Mouse (Mus musculus): Measurements from ENCODE around the gene Gipc3.

Gene Gipc3

DNA sequence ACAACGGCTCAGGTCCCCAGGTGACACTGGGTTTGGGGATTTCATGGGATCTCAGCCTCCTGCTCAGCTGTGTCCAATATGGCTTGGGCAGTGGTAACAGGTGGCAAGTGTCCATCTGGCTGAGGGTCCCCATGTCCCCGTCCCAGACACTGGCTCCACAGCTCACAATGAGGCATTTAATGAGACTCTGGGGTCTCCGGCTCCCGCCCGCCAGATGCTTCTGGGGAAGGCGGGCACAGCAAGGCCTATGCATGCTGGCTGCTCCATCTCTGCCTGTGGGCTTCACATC lies 24.1 kb upstream of the Gipc3 start:
- no peak for DNase-seq (ENCODE audit: inconsistent ontology term)

DNA sequence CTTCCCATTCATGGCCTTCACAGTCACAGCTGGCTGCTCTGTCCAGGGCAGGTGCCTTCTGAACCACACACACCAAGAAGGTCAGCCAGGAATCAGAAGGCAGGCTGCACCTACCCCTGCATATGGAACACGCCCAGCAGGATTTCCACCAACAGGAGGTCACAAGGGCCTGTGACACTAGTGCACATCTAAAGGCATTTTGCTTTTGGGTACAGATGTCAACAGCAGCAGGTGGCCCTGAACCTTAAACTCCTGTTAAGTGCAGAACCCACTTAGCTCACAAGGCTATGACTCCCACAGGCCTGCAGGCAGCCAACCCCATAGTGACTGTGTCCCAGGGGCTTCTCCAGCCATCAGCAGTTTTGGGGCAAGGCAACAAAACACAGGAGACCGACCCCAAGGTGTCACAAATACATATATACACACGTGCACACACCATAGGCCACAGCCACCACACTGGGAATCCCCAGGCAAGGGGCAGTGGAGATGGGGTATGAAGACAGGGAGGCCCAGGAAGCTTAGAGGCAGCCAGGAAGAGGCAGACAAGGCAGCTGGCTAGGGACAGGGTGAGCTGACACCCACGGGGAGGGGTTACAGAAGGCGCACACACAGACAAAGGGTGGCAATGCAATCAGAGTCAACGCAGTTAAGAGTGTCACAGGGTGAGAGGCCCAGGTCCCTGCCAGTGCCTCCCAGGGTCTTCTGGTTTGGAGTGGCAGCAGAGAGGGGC lies 23.6 kb upstream of the Gipc3 start:
- DNase-seq (ENCODE audit: inconsistent ontology term) = no peak

GRCm38 (mm10) chr10:81365672-81366476 lies 22.8 kb upstream of the Gipc3 start, which contains the start of gene 4930404N11Rik:
4930404N11Rik (minus strand) TSS chr10:81365816.
- no peak for DNase-seq (ENCODE audit: inconsistent ontology term)

- DNase-seq (ENCODE audit: inconsistent ontology term) = no peak
These were observed 22.0 kb upstream of the Gipc3 start for GRCm38 (mm10) chr10:81365073-81365472.

DNA sequence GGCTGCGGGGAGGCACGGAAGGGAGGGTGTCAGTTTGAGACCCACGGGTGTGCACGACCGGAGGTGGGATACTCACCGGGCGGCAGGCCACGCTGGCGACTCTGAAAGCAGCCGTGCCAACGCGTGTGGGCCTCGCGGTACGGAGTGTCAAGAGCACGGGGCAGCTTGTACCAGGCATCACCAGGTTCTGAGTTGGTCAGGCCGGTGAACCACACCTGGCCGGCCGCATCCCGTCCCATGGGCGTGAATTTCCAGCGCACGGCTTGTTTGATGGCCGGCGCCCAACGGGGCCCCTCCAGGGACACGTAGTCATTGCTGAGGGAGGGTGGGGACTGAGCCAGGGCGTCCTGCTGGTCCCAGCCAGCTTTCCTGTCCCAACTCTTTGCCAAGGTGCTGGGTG lies 21.6 kb upstream of the Gipc3 start:
- no peak for DNase-seq (ENCODE audit: inconsistent ontology term)

GRCm38 (mm10) chr10:81363436-81364346 lies 20.6 kb upstream of the Gipc3 start:
- no peak for DNase-seq (ENCODE audit: inconsistent ontology term)

GRCm38 (mm10) chr10:81362336-81362949 lies 19.4 kb upstream of the Gipc3 start:
- DNase-seq (ENCODE audit: inconsistent ontology term) = no peak

GRCm38 (mm10) chr10:81360721-81361120 lies 17.7 kb upstream of the Gipc3 start:
- DNase-seq (ENCODE audit: inconsistent ontology term) = no peak

DNA sequence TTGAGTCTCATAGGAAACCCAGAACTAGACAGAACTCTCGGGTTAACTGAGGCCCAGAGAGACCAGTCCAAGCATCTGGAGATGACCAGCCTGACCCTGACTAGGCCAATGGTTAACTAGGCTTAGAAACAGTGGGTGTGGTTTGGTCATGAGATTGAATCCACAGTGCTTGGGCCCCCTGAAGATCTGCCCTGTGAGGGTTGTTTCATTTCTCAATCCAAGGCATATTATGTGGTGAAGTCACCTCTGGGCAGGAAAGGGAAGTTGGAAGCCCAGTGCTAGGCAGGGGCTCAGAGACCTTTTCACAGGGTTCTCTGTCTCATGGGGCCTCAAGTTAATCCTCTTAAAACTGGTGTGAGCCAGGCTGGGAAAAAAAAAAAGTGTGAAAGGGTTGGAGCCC lies 15.8 kb upstream of the Gipc3 start:
- DNase-seq (ENCODE audit: inconsistent ontology term) = no peak

GRCm38 (mm10) chr10:81358209-81358608 lies 15.1 kb upstream of the Gipc3 start:
- DNase-seq (ENCODE audit: inconsistent ontology term) = peak; percentile 88

- DNase-seq (ENCODE audit: inconsistent ontology term) = peak; percentile 93
These were observed 14.2 kb upstream of the Gipc3 start, which contains the start of gene Mfsd12 for GRCm38 (mm10) chr10:81356991-81357844. Mfsd12 (plus strand) TSS chr10:81357491.

DNA sequence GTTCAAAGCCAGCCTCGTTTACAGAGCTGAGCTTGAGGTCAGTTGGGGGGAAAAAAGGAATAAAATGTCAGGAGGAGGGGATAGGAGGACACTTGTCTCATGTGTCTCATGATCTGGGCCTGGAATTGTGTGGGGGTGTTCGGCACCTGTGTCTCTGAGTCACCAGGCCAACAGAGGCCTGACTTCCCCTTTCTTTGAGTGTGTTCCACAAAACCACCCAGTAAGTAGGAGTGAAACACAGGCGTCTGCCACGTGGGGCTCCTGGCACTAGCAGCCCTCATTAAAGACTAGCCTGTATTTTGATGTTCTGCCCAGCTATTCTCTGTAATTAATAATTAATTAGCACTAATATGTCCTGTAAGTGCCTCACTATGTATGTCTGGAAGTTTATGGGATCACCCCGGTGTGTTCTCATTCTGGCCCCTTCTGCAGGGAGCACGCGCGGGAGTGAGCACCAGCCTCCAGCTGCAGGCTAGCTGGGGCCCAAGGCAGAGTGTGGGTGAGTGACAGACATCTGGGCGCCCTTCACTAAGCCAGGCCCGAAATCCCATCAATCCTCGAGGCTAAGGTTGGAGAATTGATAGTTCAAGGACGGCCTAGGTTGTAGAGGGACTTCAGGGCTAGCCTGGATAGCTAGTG lies 13.4 kb upstream of the Gipc3 start:
- peak; percentile 81 for DNase-seq (ENCODE audit: inconsistent ontology term)

GRCm38 (mm10) chr10:81355533-81355932 lies 12.5 kb upstream of the Gipc3 start:
- no peak for DNase-seq (ENCODE audit: inconsistent ontology term)

DNA sequence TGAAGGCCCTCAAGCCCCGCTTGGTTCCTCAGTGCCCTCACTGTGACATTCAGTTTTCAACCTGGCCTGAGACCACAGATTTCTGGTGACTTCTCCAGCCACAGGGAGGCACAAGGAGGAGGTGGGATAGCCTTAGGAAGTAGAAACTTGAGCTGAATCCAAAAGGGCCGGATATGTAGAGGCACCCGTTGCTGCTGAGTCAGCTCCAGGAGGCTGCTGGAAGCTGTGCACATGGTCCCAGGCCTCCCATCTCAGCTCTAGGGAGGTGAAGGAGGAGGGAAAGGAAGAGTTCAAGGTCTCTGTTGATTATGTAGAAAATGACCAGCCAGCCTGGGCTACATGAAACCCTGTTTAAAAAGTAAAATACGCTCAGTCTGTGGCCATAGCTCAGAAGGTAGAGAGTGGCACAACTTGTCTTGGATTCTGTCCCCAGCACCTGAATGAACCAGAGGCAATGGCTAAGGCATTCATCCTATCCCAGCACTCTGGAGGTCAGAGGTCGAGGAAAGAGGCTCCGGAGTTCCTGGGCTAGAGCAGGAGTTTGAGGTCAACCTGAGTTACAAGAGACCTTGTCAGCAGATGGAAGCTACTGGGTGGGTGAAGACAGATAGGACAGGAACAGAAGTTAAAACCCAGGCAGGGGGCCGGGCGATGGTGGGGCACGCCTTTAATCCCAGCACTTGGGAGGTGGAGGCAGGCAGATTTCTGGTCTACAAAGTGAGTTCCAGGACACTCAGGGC lies 11.8 kb upstream of the Gipc3 start:
- no peak for DNase-seq (ENCODE audit: inconsistent ontology term)

DNA sequence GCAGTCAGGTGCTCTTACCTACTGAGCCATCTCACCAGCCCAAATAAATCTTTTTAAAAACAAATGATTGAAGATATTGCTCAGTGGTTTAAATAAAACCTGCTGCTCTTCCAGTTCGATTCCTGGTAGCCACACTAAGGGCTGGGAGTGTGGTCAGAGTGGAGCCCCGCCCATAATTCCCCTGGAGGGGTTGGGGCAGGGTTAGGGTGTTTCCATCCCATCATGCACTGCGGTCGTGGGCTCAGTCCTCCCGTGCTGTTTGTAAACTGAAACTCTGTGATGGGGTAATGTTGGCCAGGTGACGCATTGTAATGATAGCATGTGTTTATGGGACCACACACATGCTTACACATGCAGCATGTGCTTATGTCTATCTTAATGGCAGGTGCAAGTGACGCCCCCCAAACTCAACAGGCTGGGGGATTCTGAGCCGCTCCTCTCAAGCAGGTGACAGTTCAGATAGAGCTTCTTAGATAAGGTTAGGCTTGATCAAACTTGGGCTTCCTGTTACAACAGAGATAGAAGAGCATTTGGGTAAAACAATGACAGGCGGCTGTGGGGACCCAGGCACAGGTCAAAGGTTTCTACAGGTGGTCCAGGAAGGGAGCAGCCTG lies 8.7 kb upstream of the Gipc3 start:
- no peak for DNase-seq (ENCODE audit: inconsistent ontology term)

GRCm38 (mm10) chr10:81350351-81351063 lies 7.4 kb upstream of the Gipc3 start, which contains the start of gene Hmg20b:
Hmg20b (minus strand) TSS chr10:81350480.
- DNase-seq (ENCODE audit: inconsistent ontology term) = peak; percentile 100

DNA sequence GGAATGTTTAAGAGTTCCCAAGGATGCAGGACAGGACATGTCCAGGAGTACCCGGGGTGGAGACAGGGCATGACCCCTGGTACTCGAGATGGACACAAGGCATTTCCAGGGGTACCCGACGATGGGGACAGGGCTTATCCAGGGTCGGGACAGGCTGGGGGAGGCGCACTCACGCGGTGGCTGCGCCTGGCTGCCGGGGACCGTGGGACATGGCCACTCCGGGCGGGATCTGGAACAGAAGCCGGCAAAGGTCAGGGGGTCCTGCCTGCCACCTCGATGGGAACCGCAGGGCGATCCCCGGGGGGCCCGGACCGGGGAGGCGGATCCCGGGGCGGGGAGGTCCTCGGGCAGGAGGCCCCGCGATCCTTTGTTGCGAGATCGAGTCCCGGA lies 6.9 kb upstream of the Gipc3 start:
- no peak for DNase-seq (ENCODE audit: inconsistent ontology term)

GRCm38 (mm10) chr10:81349146-81349545 lies 6.1 kb upstream of the Gipc3 start:
- peak; percentile 39 for DNase-seq (ENCODE audit: inconsistent ontology term)

All from Muller cell, postnatal 12 days (primary cell).